Mouse (Mus musculus) midbrain, embryonic 11.5 days (tissue): ENCODE data around the gene Shc4. TPM values are rescaled to one million over a fixed set of nuclear protein-coding genes. Genes with fewer than 3 reads are reported as not detected.

Source experiments
- ATAC-seq: fragments of 200-750 bp; cut with Nextera tagmentation; 2 replicates; pipeline ENCODE4 v1.8.0; 2017; ENCODE audit warnings: moderate TSS enrichment, moderate library complexity; ENCODE audit not compliant: low FRiP score
- DNase-seq: peaks from one replicate; pipeline ENCODE4 v3.0.0; 2015; ENCODE audit warnings: low spot score; ENCODE audit errors: missing footprints
- H3K27ac ChIP-seq: fragments of 300-500 bp; sonication (generic); 2 replicates; pipeline ENCODE4 v1.5.1; 2014; ENCODE audit warnings: low read depth, low read length
- H3K27me3 ChIP-seq: fragments of 300-500 bp; sonication (generic); 2 replicates; pipeline ENCODE4 v1.6.1; 2014; ENCODE audit warnings: mild to moderate bottlenecking, low read length, moderate library complexity, mixed read lengths; ENCODE audit not compliant: control insufficient read depth, insufficient read depth
- H3K36me3 ChIP-seq: fragments of 300-500 bp; sonication (generic); 2 replicates; pipeline ENCODE4 v1.6.1; 2014; ENCODE audit warnings: mild to moderate bottlenecking, low read length, moderate library complexity, mixed read lengths; ENCODE audit not compliant: control insufficient read depth, insufficient read depth
- H3K4me1 ChIP-seq: fragments of 300-500 bp; sonication (generic); 2 replicates; pipeline ENCODE4 v1.6.1; 2014; ENCODE audit warnings: low read length; ENCODE audit not compliant: control insufficient read depth, insufficient read depth
- H3K4me2 ChIP-seq: fragments of 300-500 bp; sonication (generic); 2 replicates; pipeline ENCODE4 v1.6.1; 2014; ENCODE audit warnings: mild to moderate bottlenecking, moderate library complexity
- H3K4me3 ChIP-seq: fragments of 300-500 bp; sonication (generic); 2 replicates; pipeline ENCODE4 v1.5.1; 2014; ENCODE audit warnings: low read depth, low read length
- H3K9ac ChIP-seq: fragments of 300-500 bp; sonication (generic); 2 replicates; pipeline ENCODE4 v1.6.1; 2014; ENCODE audit warnings: low read length
- H3K9me3 ChIP-seq: fragments of 300-500 bp; sonication (generic); 2 replicates; pipeline ENCODE4 v1.6.1; 2016; ENCODE audit warnings: low read length; ENCODE audit not compliant: control insufficient read depth
- WGBS: fragments of 180-500 bp; shearing (Covaris S2); extraction: QIAGEN DNeasy Blood & Tissue Kit; methylation state at CpG from one replicate; pipeline ENCODE4 v1.1.7; 2014; 5-methylcytosine and 5-hydroxymethylcytosine counted together
- polyA plus RNA-seq: library from polyadenylated mRNA; unstranded; fragments of >200 nt; fragmentation: Nextera tagmentation; extraction: Ambion mirVana; gene quantifications from 2 replicates; pipeline ENCODE4 v1.2.1, GENCODE M21; 2014

The Shc4 gene
- polyA plus RNA-seq, 1 experiment from 2014 or later, result 0.82 TPM

GRCm38 (mm10) chr2:125701606-125702005 is 22.3 kb downstream of the Shc4 start:
- H3K4me3 ChIP-seq, result no peak overlapping the region
- 90% methylated on average over 2 of the region's 2 CpGs for WGBS
- DNase-seq (no peak), ATAC-seq (no peak)
- H3K9ac ChIP-seq, result no peak overlapping the region
- no peaks in the 10 kb centered on the region for H3K36me3 ChIP-seq
- no peak overlapping the region for H3K4me2 ChIP-seq
- no peaks in the 10 kb centered on the region for H3K9me3 ChIP-seq
- no peak overlapping the region for H3K27ac ChIP-seq
- H3K27me3 ChIP-seq, result no peaks in the 10 kb centered on the region
- peaks cover 9% of the 10 kb centered on the region; the same call in 1 of the 2 replicates for H3K4me1 ChIP-seq

- Histone ChIP-seq H3K4me3 (no peak overlapping the region), H3K9ac (no peak overlapping the region), H3K27ac (no peak overlapping the region), H3K4me2 (no peak overlapping the region), H3K9me3 (no peaks in the 10 kb centered on the region), H3K36me3 (no peaks in the 10 kb centered on the region), H3K4me1 (no peaks in the 10 kb centered on the region), H3K27me3 (no peaks in the 10 kb centered on the region)
- no peak for DNase-seq
- 71% methylated on average over 2 of the region's 2 CpGs for WGBS
- no peak for ATAC-seq
These were observed 27.7 kb downstream of the Shc4 start for GRCm38 (mm10) chr2:125696219-125696618.

- no peaks in the 10 kb centered on the region for H3K27me3 ChIP-seq
- DNase-seq (no peak), ATAC-seq (no peak)
- 81% methylated on average over 2 of the region's 2 CpGs for WGBS
- no peak overlapping the region for H3K4me3 ChIP-seq
- no peaks in the 10 kb centered on the region for H3K4me1 ChIP-seq
- no peaks in the 10 kb centered on the region for H3K36me3 ChIP-seq
- H3K9ac ChIP-seq, result no peak overlapping the region
- no peak overlapping the region for H3K27ac ChIP-seq
- H3K4me2 ChIP-seq, result no peak overlapping the region
- no peaks in the 10 kb centered on the region for H3K9me3 ChIP-seq
These were observed 29.1 kb downstream of the Shc4 start for GRCm38 (mm10) chr2:125694798-125695197.

- Histone ChIP-seq H3K36me3 (no peaks in the 10 kb centered on the region), H3K27me3 (no peaks in the 10 kb centered on the region), H3K9ac (no peak overlapping the region), H3K9me3 (no peaks in the 10 kb centered on the region), H3K4me1 (no peaks in the 10 kb centered on the region), H3K27ac (no peak overlapping the region), H3K4me2 (no peak overlapping the region), H3K4me3 (no peak overlapping the region)
- DNase-seq (no peak), ATAC-seq (no peak)
- 91% methylated on average over 2 of the region's 2 CpGs for WGBS
These were observed 31.9 kb downstream of the Shc4 start for GRCm38 (mm10) chr2:125692010-125692409.

- no peaks in the 10 kb centered on the region for H3K9me3 ChIP-seq
- H3K36me3 ChIP-seq, result no peaks in the 10 kb centered on the region
- ATAC-seq, result no peak
- H3K4me3 ChIP-seq, result no peak overlapping the region
- H3K9ac ChIP-seq, result no peak overlapping the region
- H3K4me2 ChIP-seq, result no peak overlapping the region
- H3K4me1 ChIP-seq, result 0 out of 2 replicates have a peak, but pooled peaks cover 6% of the 10 kb centered on the region
- H3K27me3 ChIP-seq, result no peaks in the 10 kb centered on the region
- WGBS, result 66% methylated on average over 9 of the region's 9 CpGs
- no peak overlapping the region; the same call in 1 of the 2 replicates for H3K27ac ChIP-seq
- DNase-seq, result peak; percentile 88
These were observed 38.4 kb downstream of the Shc4 start for GRCm38 (mm10) chr2:125685441-125686150.

- no peak for ATAC-seq
- no peak overlapping the region for H3K4me2 ChIP-seq
- no peaks in the 10 kb centered on the region for H3K9me3 ChIP-seq
- 66% methylated on average over 10 of the region's 10 CpGs for WGBS
- no peaks in the 10 kb centered on the region for H3K27me3 ChIP-seq
- no peak overlapping the region for H3K4me3 ChIP-seq
- no peak overlapping the region for H3K27ac ChIP-seq
- H3K9ac ChIP-seq, result no peak overlapping the region
- peak; percentile 88 for DNase-seq
- no peaks in the 10 kb centered on the region for H3K36me3 ChIP-seq
- 0 out of 2 replicates have a peak, but pooled peaks cover 6% of the 10 kb centered on the region for H3K4me1 ChIP-seq
These were observed 39.1 kb downstream of the Shc4 start for GRCm38 (mm10) chr2:125684559-125685440.

GRCm38 (mm10) chr2:125683895-125684294 is 40.1 kb downstream of the Shc4 start:
- no peak overlapping the region for H3K4me2 ChIP-seq
- H3K9me3 ChIP-seq, result no peaks in the 10 kb centered on the region
- ATAC-seq (no peak), DNase-seq (no peak)
- 88% methylated on average over 7 of the region's 7 CpGs for WGBS
- H3K4me3 ChIP-seq, result no peak overlapping the region
- H3K36me3 ChIP-seq, result no peaks in the 10 kb centered on the region
- no peak overlapping the region for H3K27ac ChIP-seq
- no peaks in the 10 kb centered on the region for H3K27me3 ChIP-seq
- H3K4me1 ChIP-seq, result 0 out of 2 replicates have a peak, but pooled peaks cover 6% of the 10 kb centered on the region
- no peak overlapping the region for H3K9ac ChIP-seq

- ATAC-seq, result no peak
- no peak overlapping the region for H3K9ac ChIP-seq
- H3K4me1 ChIP-seq, result 0 out of 2 replicates have a peak, but pooled peaks cover 6% of the 10 kb centered on the region
- H3K4me2 ChIP-seq, result no peak overlapping the region
- H3K36me3 ChIP-seq, result no peaks in the 10 kb centered on the region
- 80% methylated on average over 9 of the region's 9 CpGs for WGBS
- DNase-seq, result no peak
- no peaks in the 10 kb centered on the region for H3K9me3 ChIP-seq
- H3K27me3 ChIP-seq, result no peaks in the 10 kb centered on the region
- no peak overlapping the region for H3K27ac ChIP-seq
- H3K4me3 ChIP-seq, result no peak overlapping the region
These were observed 42.1 kb downstream of the Shc4 start for GRCm38 (mm10) chr2:125681811-125682210.
